Mouse (Mus musculus): Measurements from ENCODE around the gene Bcat2. TPM values are rescaled to one million over a fixed set of nuclear protein-coding genes. Genes with fewer than 3 reads are reported as not detected.
A peak's percentile ranks its signal among the peaks of the same experiment; 100 is the strongest.

Bcat2 gene
- total and polyA plus RNA-seq, 3 experiments = 13.5 to 65.6 (median 30.9) TPM

GRCm38 (mm10) chr7:45589173-45589572 lies 19.2 kb downstream of the Bcat2 start:
- dilution Hi-C loops (cut with MboI; ENCODE audit: extremely low pct_ligation_motif_present, extremely low pct_unique_long_range_greater_than_20kb, low sequenced_read_pairs) = no loop called here
- Histone ChIP-seq H3K36me3 (replicated peaks in 1 of 2; ENCODE audit: control insufficient read depth in 1 of 2, insufficient read depth in 1 of 2, low read length in 1 of 2) (peaks cover 22 to 54% of the 10 kb centered on the region in 2 experiments), H3K27me3 (replicated peaks) (no peaks in the 10 kb centered on the region), H3K4me3 (replicated peaks in 1 of 3; ENCODE audit: low read depth in 2 of 3, low read length in 2 of 3, poor library complexity in 1 of 3) (peak overlapping the region in 1 of 3 experiments; percentile 14), H3K79me2 (replicated peaks; ENCODE audit: control insufficient read depth, extremely low read depth, insufficient read depth, poor library complexity, severe bottlenecking) (no peaks in the 10 kb centered on the region), H3K27ac (ENCODE audit: insufficient read depth, low read depth) (no peak overlapping the region), H3K9ac (ENCODE audit: insufficient read depth, low read depth) (no peak overlapping the region), H3K9me3 (replicated peaks; ENCODE audit: low read length) (no peaks in the 10 kb centered on the region), H3K4me2 (ENCODE audit: insufficient read depth, low read depth, poor library complexity, severe bottlenecking) (no peak overlapping the region), H3K4me1 (ENCODE audit: control insufficient read depth in 1 of 2, insufficient read depth in 2 of 2) (peaks cover 0 to 32% of the 10 kb centered on the region in 2 experiments; a peak in 3 of 4 replicates)
- peak; percentile 80 for DNase-seq (ENCODE audit: extremely low read depth)
- in situ Hi-C loops (cut with MboI; ENCODE audit: low pct_ligation_motif_present, low pct_unique_long_range_greater_than_20kb, low sequenced_read_pairs) = loop anchor here (10.0 kb wide), 1 partner anchor 64 kb away; the partner anchor contains the start of genes Plekha4 and Ppp1r15a
- peak; percentile 96 for TF ChIP-seq HCFC1 (IDR thresholded peaks at IDR 0.05; ENCODE audit: low read depth, low read length)
- TF ChIP-seq MYC (IDR thresholded peaks at IDR 0.05; ENCODE audit: low read depth, low read length) = peak; percentile 22; the same call in 1 of the 2 replicates
- peak; percentile 40 to 86; a peak in 2 of 4 replicates for TF ChIP-seq CTCF (conservative IDR thresholded peaks at IDR 0.05 in 1 of 2, IDR thresholded peaks at IDR 0.05 in 1 of 2; ENCODE audit: low read depth in 2 of 2, low read length in 2 of 2)
- no peak; the same call in 1 of the 2 replicates for TF ChIP-seq ELF1 (IDR thresholded peaks at IDR 0.05; ENCODE audit: low read depth, low read length)
- TF ChIP-seq BHLHE40 (IDR thresholded peaks at IDR 0.05; ENCODE audit: low read depth, low read length) = no peak
- TF ChIP-seq SMC3 (IDR thresholded peaks at IDR 0.05; ENCODE audit: low read depth, low read length) = peak; percentile 79
- TF ChIP-seq RAD21 (IDR thresholded peaks at IDR 0.05; ENCODE audit: low read depth, low read length) = peak; percentile 75
- no peak for TF ChIP-seq MAZ (IDR thresholded peaks at IDR 0.05; ENCODE audit: low read depth, low read length)
- peak; percentile 15; the same call in 1 of the 2 replicates for TF ChIP-seq NRF1 (IDR thresholded peaks at IDR 0.05; ENCODE audit: low read depth, low read length)
- peak; percentile 85; the same call in 1 of the 2 replicates for TF ChIP-seq KAT2A (IDR thresholded peaks at IDR 0.05; ENCODE audit: insufficient replicate concordance, low read length)
- TF ChIP-seq MEF2A (IDR thresholded peaks at IDR 0.05; ENCODE audit: borderline replicate concordance, low read depth, low read length) = 0 out of 2 replicates have a peak, but pooled peaks have one; percentile 11
- no peak for TF ChIP-seq TCF12 (IDR thresholded peaks at IDR 0.05; ENCODE audit: low read depth, low read length)

- DNase-seq (ENCODE audit: extremely low read depth) = no peak
- H3K4me3 ChIP-seq (replicated peaks in 1 of 3; ENCODE audit: low read depth in 2 of 3, low read length in 2 of 3, poor library complexity in 1 of 3) = no peak overlapping the region
- H3K27me3 ChIP-seq (replicated peaks) = no peaks in the 10 kb centered on the region
- no peaks in the 10 kb centered on the region for H3K79me2 ChIP-seq (replicated peaks; ENCODE audit: control insufficient read depth, extremely low read depth, insufficient read depth, poor library complexity, severe bottlenecking)
- H3K27ac ChIP-seq (ENCODE audit: insufficient read depth, low read depth) = no peak overlapping the region
- TF ChIP-seq NELFE (IDR thresholded peaks at IDR 0.05; ENCODE audit: low read depth, low read length) (no peak), ETS1 (conservative IDR thresholded peaks at IDR 0.05; ENCODE audit: low read depth, low read length) (no peak), MAFK (IDR thresholded peaks at IDR 0.05; ENCODE audit: insufficient replicate concordance, low read length) (no peak), USF1 (IDR thresholded peaks at IDR 0.05; ENCODE audit: low read depth, low read length) (no peak), NRF1 (IDR thresholded peaks at IDR 0.05; ENCODE audit: low read depth, low read length) (no peak), UBTF (IDR thresholded peaks at IDR 0.05; ENCODE audit: low read depth, low read length) (no peak), CHD1 (IDR thresholded peaks at IDR 0.05; ENCODE audit: low read depth, low read length) (no peak), SMC3 (IDR thresholded peaks at IDR 0.05; ENCODE audit: low read depth, low read length) (no peak), ZKSCAN1 (IDR thresholded peaks at IDR 0.05; ENCODE audit: borderline replicate concordance, low read depth, low read length) (no peak), CHD2 (IDR thresholded peaks at IDR 0.05; ENCODE audit: low read length) (no peak), TCF12 (IDR thresholded peaks at IDR 0.05; ENCODE audit: low read depth, low read length) (no peak), TBP (conservative IDR thresholded peaks at IDR 0.05; ENCODE audit: low read depth, low read length) (no peak), JUN (IDR thresholded peaks at IDR 0.05; ENCODE audit: insufficient read depth, low read depth, low read length) (no peak), RAD21 (IDR thresholded peaks at IDR 0.05; ENCODE audit: low read depth, low read length) (no peak), IRF4 (IDR thresholded peaks at IDR 0.05; ENCODE audit: low read depth, low read length) (no peak), ELF1 (IDR thresholded peaks at IDR 0.05; ENCODE audit: low read depth, low read length) (no peak), MYC (IDR thresholded peaks at IDR 0.05; ENCODE audit: low read depth, low read length) (no peak), KAT2A (IDR thresholded peaks at IDR 0.05; ENCODE audit: insufficient replicate concordance, low read length) (no peak), CTCF (conservative IDR thresholded peaks at IDR 0.05 in 1 of 2, IDR thresholded peaks at IDR 0.05 in 1 of 2; ENCODE audit: low read depth in 2 of 2, low read length in 2 of 2) (no peak)
- in situ Hi-C loops (cut with MboI; ENCODE audit: low pct_ligation_motif_present, low pct_unique_long_range_greater_than_20kb, low sequenced_read_pairs) (loop anchor here (5.0 to 10.0 kb wide), 2 partner anchors 65 to 92 kb away; partner anchors contain the start of genes Ntn5, Plekha4 and Ppp1r15a), dilution Hi-C loops (cut with MboI; ENCODE audit: extremely low pct_ligation_motif_present, extremely low pct_unique_long_range_greater_than_20kb, low sequenced_read_pairs) (no loop called here)
- no peak overlapping the region for H3K4me2 ChIP-seq (ENCODE audit: insufficient read depth, low read depth, poor library complexity, severe bottlenecking)
- peaks cover 18 to 48% of the 10 kb centered on the region in 2 experiments for H3K36me3 ChIP-seq (replicated peaks in 1 of 2; ENCODE audit: control insufficient read depth in 1 of 2, insufficient read depth in 1 of 2, low read length in 1 of 2)
- no peak overlapping the region for H3K9ac ChIP-seq (ENCODE audit: insufficient read depth, low read depth)
- peaks cover 0 to 32% of the 10 kb centered on the region in 2 experiments; a peak in 3 of 4 replicates for H3K4me1 ChIP-seq (ENCODE audit: control insufficient read depth in 1 of 2, insufficient read depth in 2 of 2)
- H3K9me3 ChIP-seq (replicated peaks; ENCODE audit: low read length) = no peaks in the 10 kb centered on the region
Measured at GRCm38 (mm10) chr7:45589898-45590297, 19.9 kb downstream of the Bcat2 start.
